Comparison of ENCODE assay signal across 9 mouse cellular contexts in genomic region chr4:148872783-148873182, GRCm38 (mm10).
DNase-seq lines count a peak whose midpoint lies in the region; ATAC-seq and TF ChIP-seq lines count a peak whose summit lies in the region.
"Had no signal": no experiment of that assay in that cellular context is flagged by ENCODE, and none has a peak within 500 bp of the region (broad histone marks: within the 10 kb centered on the region; RNA-seq: fewer than 3 reads in every experiment).

No protein-coding gene starts in this region.

- H3K4me3 ChIP-seq in liver, adult 2 months (ENCODE audit: insufficient read depth, low read depth, low read length) = no peak overlapping the region
- no peak overlapping the region for H3K4me3 ChIP-seq in limb, embryonic 12.5 days (replicated peaks)
- H3K4me3 ChIP-seq: liver, embryonic 15.5 days had no signal

- no peaks in the 10 kb centered on the region for H3K79me2 ChIP-seq in liver, adult 2 months (ENCODE audit: control insufficient read depth, insufficient read depth, low read length)

- no peak for TF ChIP-seq CTCF in liver, adult 2 months (IDR thresholded peaks at IDR 0.05; ENCODE audit: low read depth, low read length)

- no peak overlapping the region for H3K27ac ChIP-seq in liver, adult 2 months (replicated peaks; ENCODE audit: insufficient read depth, low read depth, low read length)
- peak overlapping the region; percentile 81 for H3K27ac ChIP-seq in limb, embryonic 12.5 days
- H3K27ac ChIP-seq: liver, embryonic 15.5 days had no signal

- peak overlapping the region; percentile 46 for H3K4me2 ChIP-seq in limb, embryonic 12.5 days
- H3K4me2 ChIP-seq: liver, embryonic 15.5 days had no signal

- ATAC-seq in limb, embryonic 12.5 days (ENCODE audit: insufficient number of reproducible peaks, insufficient read depth, low FRiP score, low TSS enrichment, low read depth) = no peak

- TF ChIP-seq POLR2A in liver, adult 2 months (IDR thresholded peaks at IDR 0.05; ENCODE audit: extremely low read depth, insufficient read depth, low read length) = no peak

- no peaks in the 10 kb centered on the region for H3K4me1 ChIP-seq in liver, adult 2 months (ENCODE audit: control insufficient read depth, insufficient read depth, low read length)
- H3K4me1 ChIP-seq in limb, embryonic 12.5 days (replicated peaks) = peaks cover 46% of the 10 kb centered on the region
- H3K4me1 ChIP-seq: liver, embryonic 15.5 days had no signal

- no peaks in the 10 kb centered on the region for H3K27me3 ChIP-seq in liver, adult 2 months (ENCODE audit: control insufficient read depth, insufficient read depth, low read length)
- H3K27me3 ChIP-seq in limb, embryonic 12.5 days = peaks cover 69% of the 10 kb centered on the region

- no peaks in the 10 kb centered on the region for H3K9me3 ChIP-seq in limb, embryonic 12.5 days
- H3K9me3 ChIP-seq: liver, embryonic 15.5 days had no signal

- peak; percentile 41 to 44 for DNase-seq in cerebellum, postnatal 14 days
- DNase-seq in cerebellum, adult 8-10 months = no peak
- peak; percentile 16 for DNase-seq in liver, adult 2 months (ENCODE audit: extremely low read depth, low read depth, low spot score)
- no peak for DNase-seq in liver
- peak; percentile 79 for DNase-seq in skeletal muscle tissue, adult 2 months (ENCODE audit: low read depth, low spot score)
- no peak for DNase-seq in layer of hippocampus, postnatal 14 days (ENCODE audit: low spot score in 2 of 2)
- DNase-seq in right cerebral cortex, adult 18-20 months = no peak

- no peak overlapping the region for H3K9ac ChIP-seq in liver, adult 2 months (ENCODE audit: low read depth, low read length)
- H3K9ac ChIP-seq in limb, embryonic 12.5 days (replicated peaks) = no peak overlapping the region
- H3K9ac ChIP-seq: liver, embryonic 15.5 days had no signal

- no peaks in the 10 kb centered on the region for H3K36me3 ChIP-seq in liver, adult 2 months (ENCODE audit: control insufficient read depth, insufficient read depth, low read length)
- no peaks in the 10 kb centered on the region for H3K36me3 ChIP-seq in limb, embryonic 12.5 days
- H3K36me3 ChIP-seq: liver, embryonic 15.5 days had no signal

- 45% methylated on average over 12 of the region's 12 CpGs for WGBS in liver, adult 2 months
- 35% methylated on average over 12 of the region's 12 CpGs for WGBS in limb, embryonic 12.5 days

Comparison
In these comparisons a context has a peak if more than half of its experiments do, and no peak if none do; other contexts are left out.
1. DNase-seq: peak in cerebellum, postnatal 14 days (2 of 2), liver, adult 2 months (single experiment) and skeletal muscle tissue, adult 2 months (single experiment); none in cerebellum, adult 8-10 months (single experiment), liver (single experiment), layer of hippocampus, postnatal 14 days (0 of 2) and right cerebral cortex, adult 18-20 months (single experiment).